Comparison of ENCODE assay signal across 12 mouse cellular contexts in the genomic region with DNA sequence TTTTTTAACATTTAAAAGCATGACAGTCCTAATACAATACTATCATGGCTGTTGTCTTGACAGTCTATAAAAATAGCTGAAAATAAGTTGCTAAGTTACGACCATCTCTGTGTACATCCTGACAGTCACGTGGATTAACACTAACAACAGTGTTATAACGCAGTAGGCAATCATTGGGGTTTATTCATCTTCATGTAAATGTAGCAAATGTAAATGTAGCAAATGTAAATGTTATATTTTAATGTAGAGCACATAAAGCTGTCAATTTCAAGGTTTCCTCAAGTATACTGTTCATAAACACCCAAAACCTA. TPM values are rescaled to one million over a fixed set of nuclear protein-coding genes. Genes with fewer than 3 reads are reported as not detected.
DNase-seq lines count a peak whose midpoint lies in the region; ATAC-seq and TF ChIP-seq lines count a peak whose summit lies in the region.
"Had no signal": no experiment of that assay in that cellular context is flagged by ENCODE, and none has a peak within 500 bp of the region (broad histone marks: within the 10 kb centered on the region; RNA-seq: fewer than 3 reads in every experiment).

No protein-coding gene starts in this region.

- no peak overlapping the region for H3K4me2 ChIP-seq in heart, embryonic 11.5 days
- no peak overlapping the region for H3K4me2 ChIP-seq in lung, postnatal 0 days (replicated peaks; ENCODE audit: low read depth, low read length)
- no peak overlapping the region for H3K4me2 ChIP-seq in intestine, embryonic 16.5 days (ENCODE audit: low read depth, low read length)
- H3K4me2 ChIP-seq in midbrain, postnatal 0 days (ENCODE audit: low read depth, low read length, poor library complexity, severe bottlenecking): no peak overlapping the region
- H3K4me2 ChIP-seq: liver, embryonic 13.5 days had no signal

- H3K9me3 ChIP-seq in heart, embryonic 11.5 days (replicated peaks; ENCODE audit: control insufficient read depth, low read length): peaks cover 14% of the 10 kb centered on the region
- H3K9me3 ChIP-seq in lung, postnatal 0 days (ENCODE audit: low read length): peaks cover 11% of the 10 kb centered on the region; the same call in 1 of the 2 replicates
- H3K9me3 ChIP-seq in intestine, embryonic 16.5 days (ENCODE audit: control insufficient read depth, low read length): peaks cover 7% of the 10 kb centered on the region; the same call in 1 of the 2 replicates
- H3K9me3 ChIP-seq in midbrain, postnatal 0 days (ENCODE audit: low read length): peaks cover 33% of the 10 kb centered on the region

- H3K36me3 ChIP-seq in heart, embryonic 11.5 days (ENCODE audit: control insufficient read depth, insufficient read depth, low read length): no peaks in the 10 kb centered on the region
- H3K36me3 ChIP-seq in lung, postnatal 0 days (ENCODE audit: insufficient read depth, low read length): no peaks in the 10 kb centered on the region
- no peaks in the 10 kb centered on the region for H3K36me3 ChIP-seq in intestine, embryonic 16.5 days (ENCODE audit: control insufficient read depth, insufficient read depth, low read length)
- H3K36me3 ChIP-seq in midbrain, postnatal 0 days (ENCODE audit: insufficient read depth, low read length): no peaks in the 10 kb centered on the region
- H3K36me3 ChIP-seq: liver, embryonic 13.5 days had no signal

- H3K4me3 ChIP-seq in heart, embryonic 11.5 days (ENCODE audit: low read depth, low read length): no peak overlapping the region
- no peak overlapping the region for H3K4me3 ChIP-seq in lung, postnatal 0 days (ENCODE audit: low read depth, low read length)
- no peak overlapping the region for H3K4me3 ChIP-seq in intestine, embryonic 16.5 days (ENCODE audit: low read length)
- H3K4me3 ChIP-seq in midbrain, postnatal 0 days (ENCODE audit: low read depth, low read length): no peak overlapping the region
- H3K4me3 ChIP-seq: heart, adult 2 months; liver, embryonic 13.5 days had no signal

- DNase-seq in heart, adult 9 months (ENCODE audit: low spot score in 2 of 2): no peak
- peak; percentile 11 for DNase-seq in lung, postnatal 0 days (ENCODE audit: low spot score)
- DNase-seq in lung, postnatal 25 days (ENCODE audit: low spot score): no peak
- no peak for DNase-seq in midbrain, postnatal 0 days (ENCODE audit: low spot score)
- DNase-seq in left cerebral cortex, adult 18-20 months (ENCODE audit: low spot score in 2 of 2): no peak
- no peak for DNase-seq in layer of hippocampus, adult 9-11 months
- DNase-seq: heart, adult 2 months had no signal

- peak; percentile 55; the same call in 1 of the 2 replicates for ATAC-seq in heart, embryonic 11.5 days (replicated peaks; ENCODE audit: insufficient number of reproducible peaks, low FRiP score, low TSS enrichment)
- 0 out of 2 replicates have a peak, but pooled peaks have one; percentile 16 for ATAC-seq in lung, postnatal 0 days
- peak; percentile 44; the same call in 1 of the 2 replicates for ATAC-seq in intestine, embryonic 16.5 days
- peak; percentile 55; the same call in 1 of the 2 replicates for ATAC-seq in midbrain, postnatal 0 days (ENCODE audit: low FRiP score)

- no peak overlapping the region for H3K27ac ChIP-seq in heart, embryonic 11.5 days (ENCODE audit: low read depth, low read length)
- no peak overlapping the region for H3K27ac ChIP-seq in lung, postnatal 0 days (ENCODE audit: low read length)
- no peak overlapping the region for H3K27ac ChIP-seq in intestine, embryonic 16.5 days (ENCODE audit: low read length)
- H3K27ac ChIP-seq in midbrain, postnatal 0 days (ENCODE audit: low read depth, low read length): no peak overlapping the region
- H3K27ac ChIP-seq: heart, adult 2 months; liver, embryonic 13.5 days had no signal

- TF ChIP-seq EP300 in lung, postnatal 0 days (IDR thresholded peaks at IDR 0.05): no peak

- no peak for TF ChIP-seq CTCF in lung, postnatal 0 days (IDR thresholded peaks at IDR 0.05)
- no peak for TF ChIP-seq CTCF in midbrain, postnatal 0 days (IDR thresholded peaks at IDR 0.05)

- no peaks in the 10 kb centered on the region for H3K4me1 ChIP-seq in heart, embryonic 11.5 days (ENCODE audit: control insufficient read depth, insufficient read depth, low read length)
- H3K4me1 ChIP-seq in lung, postnatal 0 days (ENCODE audit: insufficient read depth, low read depth, low read length): no peaks in the 10 kb centered on the region
- no peaks in the 10 kb centered on the region for H3K4me1 ChIP-seq in intestine, embryonic 16.5 days (ENCODE audit: control insufficient read depth, insufficient read depth, low read length)
- no peaks in the 10 kb centered on the region for H3K4me1 ChIP-seq in midbrain, postnatal 0 days (ENCODE audit: insufficient read depth, low read length)
- H3K4me1 ChIP-seq: liver, embryonic 13.5 days had no signal

- H3K9ac ChIP-seq in heart, embryonic 11.5 days (ENCODE audit: low read depth, low read length): no peak overlapping the region
- H3K9ac ChIP-seq in lung, postnatal 0 days (replicated peaks; ENCODE audit: low read depth): no peak overlapping the region
- H3K9ac ChIP-seq in intestine, embryonic 16.5 days (ENCODE audit: low read depth, low read length): no peak overlapping the region
- H3K9ac ChIP-seq in midbrain, postnatal 0 days (replicated peaks; ENCODE audit: low read length, poor library complexity, severe bottlenecking): no peak overlapping the region
- H3K9ac ChIP-seq: liver, embryonic 13.5 days had no signal

- WGBS in heart, embryonic 11.5 days (ENCODE audit: insufficient replicate concordance): 56% methylated on average over 3 of the region's 3 CpGs
- 61% methylated on average over 3 of the region's 3 CpGs for WGBS in lung, postnatal 0 days
- 70% methylated on average over 3 of the region's 3 CpGs for WGBS in intestine, embryonic 16.5 days
- WGBS in midbrain, postnatal 0 days: 65% methylated on average over 3 of the region's 3 CpGs

- no peaks in the 10 kb centered on the region for H3K27me3 ChIP-seq in heart, embryonic 11.5 days (ENCODE audit: control insufficient read depth, insufficient read depth, low read length)
- H3K27me3 ChIP-seq in lung, postnatal 0 days (replicated peaks; ENCODE audit: insufficient read depth, low read length): no peaks in the 10 kb centered on the region
- no peaks in the 10 kb centered on the region for H3K27me3 ChIP-seq in intestine, embryonic 16.5 days (replicated peaks; ENCODE audit: control insufficient read depth, insufficient read depth, low read length)
- H3K27me3 ChIP-seq in midbrain, postnatal 0 days (ENCODE audit: insufficient read depth, low read length): no peaks in the 10 kb centered on the region
- H3K27me3 ChIP-seq: liver, embryonic 13.5 days had no signal

RNA-seq across cellular contexts. Expression of gene Gm21190, which starts 21.8 kb away (rescaled TPM):
- polyA plus RNA-seq in heart, embryonic 11.5 days (2014; fragmentation: Nextera tagmentation; extraction: Ambion mirVana): 0.24 TPM in 1 of 2 replicates, not detected in the other
- not detected in 2 replicates for polyA plus RNA-seq in lung, postnatal 0 days (2015; fragmentation: Nextera tagmentation; extraction: Ambion mirVana)
- polyA plus RNA-seq in intestine, embryonic 16.5 days (2015; fragmentation: Nextera tagmentation; extraction: Ambion mirVana): not detected in 2 replicates
- total RNA-seq in midbrain, postnatal 0 days (2014; rRNA removed): not detected in 2 replicates
- polyA plus RNA-seq in midbrain, postnatal 0 days (2015; fragmentation: Nextera tagmentation; extraction: Ambion mirVana): not detected in 2 replicates
- not detected for total RNA-seq in left cerebral cortex, adult 18-20 months (2021)
- total RNA-seq: heart, adult 2 months; layer of hippocampus, postnatal 14 days had no signal
- polyA plus RNA-seq: embryonic facial prominence, embryonic 14.5 days; heart, adult 2 months; liver, embryonic 13.5 days had no signal

RNA-seq across cellular contexts. Expression of gene Gm21149, which starts 30.9 kb away (rescaled TPM):
- not detected in 2 replicates for polyA plus RNA-seq in heart, embryonic 11.5 days (2014; fragmentation: Nextera tagmentation; extraction: Ambion mirVana)
- 0.14 TPM in 1 of 2 replicates, not detected in the other for polyA plus RNA-seq in lung, postnatal 0 days (2015; fragmentation: Nextera tagmentation; extraction: Ambion mirVana)
- not detected in 2 replicates for polyA plus RNA-seq in intestine, embryonic 16.5 days (2015; fragmentation: Nextera tagmentation; extraction: Ambion mirVana)
- not detected in 2 replicates for total RNA-seq in midbrain, postnatal 0 days (2014; rRNA removed)
- polyA plus RNA-seq in midbrain, postnatal 0 days (2015; fragmentation: Nextera tagmentation; extraction: Ambion mirVana): not detected in 2 replicates
- total RNA-seq in left cerebral cortex, adult 18-20 months (2021): not detected
- total RNA-seq: heart, adult 2 months; layer of hippocampus, postnatal 14 days had no signal
- polyA plus RNA-seq: embryonic facial prominence, embryonic 14.5 days; heart, adult 2 months; liver, embryonic 13.5 days had no signal
